24 mouse cellular contexts compared by ENCODE assay signal in the genomic region with DNA sequence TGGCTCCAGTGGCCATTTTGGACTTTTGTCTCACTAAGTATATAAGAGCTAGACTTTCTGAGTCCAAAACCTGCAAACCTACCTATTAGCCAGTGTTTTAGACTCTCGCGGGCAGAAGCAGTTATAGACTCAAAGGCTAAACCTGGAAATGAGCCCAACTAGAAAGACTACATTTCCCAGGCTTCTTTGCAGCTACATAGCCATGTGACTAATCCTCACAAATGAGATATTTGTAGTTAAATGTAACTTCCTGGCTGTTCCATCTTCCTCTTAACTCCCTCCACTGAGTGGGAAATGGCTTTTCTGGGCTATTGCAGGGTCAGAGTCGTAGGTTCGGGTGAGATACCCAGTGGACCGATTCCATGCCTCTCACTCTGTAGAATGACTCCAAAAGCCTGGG.
DNase-seq lines count a peak whose midpoint lies in the region; ATAC-seq lines count a peak whose summit lies in the region.
"Had no signal": no experiment of that assay in that cellular context is flagged by ENCODE, and none has a peak within 500 bp of the region (broad histone marks: within the 10 kb centered on the region; RNA-seq: fewer than 3 reads in every experiment).

No protein-coding gene starts in this region.

- no peak overlapping the region for H3K4me2 ChIP-seq in hindbrain, embryonic 14.5 days (replicated peaks)
- no peak overlapping the region for H3K4me2 ChIP-seq in hindbrain, embryonic 16.5 days (ENCODE audit: low read length)
- no peak overlapping the region for H3K4me2 ChIP-seq in midbrain, embryonic 16.5 days (ENCODE audit: low read length)
- H3K4me2 ChIP-seq in midbrain, embryonic 15.5 days = no peak overlapping the region
- H3K4me2 ChIP-seq: heart, embryonic 15.5 days; hindbrain, embryonic 15.5 days; kidney, embryonic 15.5 days; liver, embryonic 12.5 days; neural tube, embryonic 15.5 days had no signal

- H3K27ac ChIP-seq in hindbrain, embryonic 14.5 days = no peak overlapping the region
- no peak overlapping the region for H3K27ac ChIP-seq in hindbrain, embryonic 16.5 days (ENCODE audit: low read depth, low read length)
- H3K27ac ChIP-seq in midbrain, embryonic 16.5 days (ENCODE audit: low read length) = no peak overlapping the region
- no peak overlapping the region for H3K27ac ChIP-seq in midbrain, embryonic 15.5 days
- H3K27ac ChIP-seq: forebrain, embryonic 10.5 days; gastrocnemius, adult 2 months; heart, embryonic 15.5 days; hindbrain, embryonic 15.5 days; kidney, embryonic 15.5 days; left cerebral cortex, adult 2 months; liver, embryonic 12.5 days; neural tube, embryonic 15.5 days had no signal

- no peak for ATAC-seq in hindbrain, embryonic 14.5 days (ENCODE audit: low FRiP score)
- no peak for ATAC-seq in hindbrain, embryonic 16.5 days
- peak; percentile 36; the same call in 1 of the 2 replicates for ATAC-seq in midbrain, embryonic 16.5 days
- ATAC-seq in midbrain, embryonic 15.5 days (replicated peaks) = no peak
- ATAC-seq: liver, embryonic 12.5 days had no signal

- H3K9ac ChIP-seq in hindbrain, embryonic 14.5 days = no peak overlapping the region
- no peak overlapping the region for H3K9ac ChIP-seq in hindbrain, embryonic 16.5 days (ENCODE audit: low read depth, low read length)
- H3K9ac ChIP-seq in midbrain, embryonic 16.5 days (ENCODE audit: low read depth, low read length) = no peak overlapping the region
- H3K9ac ChIP-seq in midbrain, embryonic 15.5 days = no peak overlapping the region
- H3K9ac ChIP-seq: heart, embryonic 15.5 days; hindbrain, embryonic 15.5 days; kidney, embryonic 15.5 days; liver, embryonic 12.5 days; neural tube, embryonic 15.5 days had no signal

- no peaks in the 10 kb centered on the region for H3K27me3 ChIP-seq in hindbrain, embryonic 14.5 days (ENCODE audit: control insufficient read depth, insufficient read depth, low read length)
- no peaks in the 10 kb centered on the region for H3K27me3 ChIP-seq in hindbrain, embryonic 16.5 days (replicated peaks; ENCODE audit: control insufficient read depth, insufficient read depth, low read length)
- no peaks in the 10 kb centered on the region for H3K27me3 ChIP-seq in midbrain, embryonic 16.5 days (ENCODE audit: control insufficient read depth, insufficient read depth, low read depth, low read length)
- H3K27me3 ChIP-seq in midbrain, embryonic 15.5 days (replicated peaks) = no peaks in the 10 kb centered on the region
- H3K27me3 ChIP-seq: heart, embryonic 15.5 days; hindbrain, embryonic 15.5 days; kidney, embryonic 15.5 days; liver, embryonic 12.5 days; neural tube, embryonic 15.5 days had no signal

- no peaks in the 10 kb centered on the region for H3K9me3 ChIP-seq in hindbrain, embryonic 14.5 days (ENCODE audit: control insufficient read depth, low read length)
- no peaks in the 10 kb centered on the region for H3K9me3 ChIP-seq in hindbrain, embryonic 16.5 days (ENCODE audit: control insufficient read depth, low read length)
- no peaks in the 10 kb centered on the region for H3K9me3 ChIP-seq in midbrain, embryonic 16.5 days (replicated peaks; ENCODE audit: control insufficient read depth, low read length, poor library complexity, severe bottlenecking)
- no peaks in the 10 kb centered on the region for H3K9me3 ChIP-seq in midbrain, embryonic 15.5 days
- H3K9me3 ChIP-seq: heart, embryonic 15.5 days; hindbrain, embryonic 15.5 days; kidney, embryonic 15.5 days; liver, embryonic 12.5 days; neural tube, embryonic 15.5 days had no signal

- DNase-seq in hindbrain, embryonic 14.5 days (ENCODE audit: low spot score) = peak; percentile 60
- peak; percentile 24 for DNase-seq in R1 (ENCODE audit: low read depth, low spot score)
- no peak for DNase-seq in c-Kit-positive CD71-positive TER-119-positive erythroid progenitor cells, embryonic 14.5 days (ENCODE audit: low spot score)
- no peak for DNase-seq in layer of hippocampus, postnatal 10 days (ENCODE audit: low spot score in 2 of 2)
- DNase-seq: adrenal gland, postnatal 10 days; cerebellum, adult 9-11 months; gastrocnemius, adult 2 months; heart, postnatal 36 days; kidney, adult 11 months; layer of hippocampus, adult 9-11 months; lung, adult 18-20 months; lung, postnatal 14 days; right cerebral cortex, postnatal 25 days; spleen, adult 18-20 months had no signal

- H3K4me1 ChIP-seq in hindbrain, embryonic 14.5 days (replicated peaks; ENCODE audit: control insufficient read depth, insufficient read depth, low read length) = no peaks in the 10 kb centered on the region
- no peaks in the 10 kb centered on the region for H3K4me1 ChIP-seq in hindbrain, embryonic 16.5 days (ENCODE audit: control insufficient read depth, insufficient read depth, low read depth, low read length)
- no peaks in the 10 kb centered on the region for H3K4me1 ChIP-seq in midbrain, embryonic 16.5 days (ENCODE audit: control insufficient read depth, insufficient read depth, low read length)
- peaks cover 8% of the 10 kb centered on the region; the same call in 1 of the 2 replicates for H3K4me1 ChIP-seq in midbrain, embryonic 15.5 days
- H3K4me1 ChIP-seq: heart, embryonic 15.5 days; hindbrain, embryonic 15.5 days; liver, embryonic 12.5 days had no signal

- H3K36me3 ChIP-seq in hindbrain, embryonic 14.5 days (replicated peaks; ENCODE audit: control insufficient read depth, insufficient read depth) = no peaks in the 10 kb centered on the region
- H3K36me3 ChIP-seq in hindbrain, embryonic 16.5 days (ENCODE audit: control insufficient read depth, insufficient read depth, low read length) = no peaks in the 10 kb centered on the region
- H3K36me3 ChIP-seq in midbrain, embryonic 16.5 days (ENCODE audit: control insufficient read depth, insufficient read depth, low read length) = no peaks in the 10 kb centered on the region
- no peaks in the 10 kb centered on the region for H3K36me3 ChIP-seq in midbrain, embryonic 15.5 days (replicated peaks)
- H3K36me3 ChIP-seq: forebrain, embryonic 10.5 days; heart, embryonic 15.5 days; hindbrain, embryonic 15.5 days; kidney, embryonic 15.5 days; liver, embryonic 12.5 days; neural tube, embryonic 15.5 days had no signal

- no peak overlapping the region for H3K4me3 ChIP-seq in hindbrain, embryonic 14.5 days (replicated peaks; ENCODE audit: low read length)
- H3K4me3 ChIP-seq in hindbrain, embryonic 16.5 days (ENCODE audit: low read length) = no peak overlapping the region
- H3K4me3 ChIP-seq in midbrain, embryonic 16.5 days (ENCODE audit: low read depth, low read length) = no peak overlapping the region
- no peak overlapping the region for H3K4me3 ChIP-seq in midbrain, embryonic 15.5 days
- H3K4me3 ChIP-seq: forebrain, embryonic 10.5 days; gastrocnemius, adult 2 months; heart, embryonic 15.5 days; hindbrain, embryonic 15.5 days; kidney, embryonic 15.5 days; left cerebral cortex, adult 2 months; liver, embryonic 12.5 days; neural tube, embryonic 15.5 days had no signal

- 88% methylated on average over 5 of the region's 5 CpGs for WGBS in hindbrain, embryonic 14.5 days
- WGBS in hindbrain, embryonic 16.5 days = 90% methylated on average over 5 of the region's 5 CpGs
- WGBS in midbrain, embryonic 16.5 days = 91% methylated on average over 5 of the region's 5 CpGs
- WGBS in midbrain, embryonic 15.5 days = 86% methylated on average over 5 of the region's 5 CpGs

Comparison
In these comparisons a context has a peak if more than half of its experiments do, and no peak if none do; other contexts are left out.
1. DNase-seq: peak in hindbrain, embryonic 14.5 days (single experiment) and R1 (single experiment); none in c-Kit-positive CD71-positive TER-119-positive erythroid progenitor cells, embryonic 14.5 days (single experiment) and layer of hippocampus, postnatal 10 days (0 of 2).